Mouse (Mus musculus) testis, adult 2 months (tissue): ENCODE measurements around the gene Hsf2. TPM values are rescaled to one million over a fixed set of nuclear protein-coding genes. Genes with fewer than 3 reads are reported as not detected.
"Not testable (repeated sequence)": the region's sequence is repeated elsewhere in the genome, so short reads cannot be mapped to it uniquely, and the experiment has no call there.

Source experiments
- H3K27ac ChIP-seq: fragments of 200-500 bp; 2 replicates; pipeline ENCODE4 v1.5.1; 2012; ENCODE audit warnings: low read depth, low read length; ENCODE audit not compliant: control insufficient read depth, insufficient read depth
- H3K27me3 ChIP-seq: fragments of 200-500 bp; 2 replicates; pipeline ENCODE4 v1.6.1; 2012; ENCODE audit warnings: mild to moderate bottlenecking, low read length, moderate library complexity; ENCODE audit not compliant: control insufficient read depth, insufficient read depth
- H3K36me3 ChIP-seq: fragments of 200-500 bp; 2 replicates; pipeline ENCODE4 v1.6.1; 2012; ENCODE audit warnings: mild to moderate bottlenecking, low read length; ENCODE audit not compliant: control insufficient read depth, insufficient read depth
- H3K4me1 ChIP-seq: fragments of 200-500 bp; 2 replicates; pipeline ENCODE4 v1.6.1; 2012; ENCODE audit warnings: low read length; ENCODE audit not compliant: control insufficient read depth, insufficient read depth
- H3K4me3 ChIP-seq: fragments of 200-500 bp; 2 replicates; pipeline ENCODE4 v1.5.1; 2012; ENCODE audit warnings: low read depth, mild to moderate bottlenecking, low read length, moderate library complexity, mixed read lengths; ENCODE audit not compliant: control insufficient read depth
- CTCF ChIP-seq: fragments of 200-500 bp; IDR thresholded peaks from 2 replicates; pipeline ENCODE4 v1.5.1; 2012; ENCODE audit warnings: low read depth, mild to moderate bottlenecking, inconsistent platforms, low read length, moderate library complexity; ENCODE audit not compliant: control insufficient read depth, insufficient read depth, insufficient replicate concordance
- POLR2A ChIP-seq: fragments of 200-500 bp; IDR thresholded peaks from 2 replicates; pipeline ENCODE4 v1.6.1; 2012; ENCODE audit warnings: low read depth, mild to moderate bottlenecking, inconsistent platforms, low read length, moderate library complexity; ENCODE audit not compliant: control insufficient read depth
- polyA plus RNA-seq: library from polyadenylated mRNA; depleted of rRNA; stranded (reverse); fragments of >200 nt; gene quantifications from 2 replicates; pipeline ENCODE4 v1.2.3, GENCODE M21; 2012

Hsf2 gene
- polyA plus RNA-seq, 1 experiment = 16.4 TPM

DNA sequence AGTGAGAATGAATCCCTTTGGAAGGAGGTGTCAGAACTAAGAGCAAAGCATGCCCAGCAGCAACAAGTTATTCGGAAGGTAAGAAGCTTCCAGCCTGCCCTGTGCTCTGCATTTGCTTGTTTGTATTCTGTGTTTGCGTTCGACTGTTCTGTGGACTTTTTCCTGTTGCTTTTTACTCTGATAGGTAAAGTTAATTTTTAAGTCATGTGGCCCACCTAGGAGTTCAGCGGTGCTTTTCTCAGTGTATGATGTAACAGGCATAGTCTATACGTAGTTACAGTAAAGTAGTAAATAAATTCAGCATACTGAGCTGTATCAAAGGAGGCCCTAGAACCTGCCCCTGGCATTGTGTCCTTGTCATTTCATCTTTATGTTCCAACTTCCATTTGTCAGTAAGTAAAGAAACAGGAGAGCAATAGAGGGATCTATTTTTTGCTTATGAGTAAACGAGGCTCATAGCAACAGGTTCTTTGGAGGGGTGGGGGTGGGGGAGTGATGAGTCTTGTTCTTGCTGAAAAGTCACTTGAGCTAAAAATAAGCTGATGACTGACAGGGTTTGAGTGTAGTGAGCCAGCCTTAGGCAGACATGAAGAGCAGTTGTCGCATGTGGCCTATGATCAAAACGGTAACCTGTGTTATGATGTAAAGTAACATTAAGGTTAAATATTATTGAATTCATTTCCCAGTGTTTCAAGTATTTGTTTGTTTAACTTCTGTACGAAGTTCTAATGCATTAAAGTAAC lies 13.4 kb downstream of the Hsf2 start:
- H3K36me3 ChIP-seq = no peaks in the 10 kb centered on the region

GRCm38 (mm10) chr10:57514616-57515015 lies 28.4 kb downstream of the Hsf2 start:
- Histone ChIP-seq H3K4me1 (no peaks in the 10 kb centered on the region), H3K36me3 (no peaks in the 10 kb centered on the region), H3K4me3 (no peak overlapping the region), H3K27me3 (no peaks in the 10 kb centered on the region), H3K27ac (no peak overlapping the region)
- TF ChIP-seq POLR2A = no peak
- no peak for TF ChIP-seq CTCF

More for the DNA sequence above, 13.4 kb downstream of the Hsf2 start:
- no peaks in the 10 kb centered on the region for H3K27me3 ChIP-seq
- H3K27ac ChIP-seq = no peak overlapping the region
- no peaks in the 10 kb centered on the region for H3K4me1 ChIP-seq
- no peak overlapping the region for H3K4me3 ChIP-seq
- TF ChIP-seq CTCF = no peak
- no peak for TF ChIP-seq POLR2A

DNA sequence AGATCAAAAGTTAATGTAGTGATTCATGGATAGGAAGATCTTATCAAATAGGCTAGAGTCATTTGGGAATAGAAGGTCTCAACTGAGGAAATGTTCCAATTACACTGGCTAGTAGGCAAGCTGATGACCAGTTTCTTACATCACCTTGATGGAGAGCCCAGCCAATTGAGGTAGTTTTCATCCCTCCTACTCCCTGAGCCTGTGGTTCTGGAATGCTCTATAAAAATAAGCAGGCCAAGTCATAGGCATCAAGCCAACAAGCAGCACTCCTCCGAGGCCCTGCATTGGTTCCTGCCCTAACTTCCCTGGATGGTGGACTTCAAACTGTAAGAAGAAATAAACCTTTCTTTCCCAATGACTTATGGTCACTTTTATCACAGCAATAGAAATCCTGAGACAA lies 29.1 kb downstream of the Hsf2 start:
- H3K4me3 ChIP-seq = no peak overlapping the region
- no peaks in the 10 kb centered on the region for H3K27me3 ChIP-seq
- H3K36me3 ChIP-seq = no peaks in the 10 kb centered on the region
- no peak overlapping the region for H3K27ac ChIP-seq
- TF ChIP-seq CTCF = no peak
- TF ChIP-seq POLR2A = no peak
- H3K4me1 ChIP-seq = no peaks in the 10 kb centered on the region

DNA sequence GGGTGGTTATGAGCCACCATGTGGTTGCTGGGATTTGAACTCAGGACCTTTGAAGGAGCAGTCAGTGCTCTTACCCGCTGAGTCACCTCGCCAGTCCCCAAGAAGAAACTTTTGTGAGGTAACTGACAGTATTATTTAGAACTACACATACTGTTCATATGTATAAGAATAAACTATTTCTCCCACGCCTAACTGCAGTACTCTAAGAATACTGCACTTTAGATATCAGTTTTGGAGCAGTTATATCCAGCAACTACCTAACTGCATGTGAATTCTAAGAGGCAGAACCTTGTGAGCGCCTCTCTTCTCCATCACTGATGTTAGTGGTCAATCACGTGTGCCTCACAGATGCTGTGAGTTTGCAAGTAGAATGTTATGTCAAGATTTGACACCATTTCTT lies 40.3 kb downstream of the Hsf2 start:
- H3K27me3 ChIP-seq = no peaks in the 10 kb centered on the region
- peaks cover 2% of the 10 kb centered on the region for H3K36me3 ChIP-seq
- no peak overlapping the region for H3K4me3 ChIP-seq
- no peaks in the 10 kb centered on the region; the same call in 1 of the 2 replicates for H3K4me1 ChIP-seq
- TF ChIP-seq POLR2A (no peak), CTCF (no peak)
- H3K27ac ChIP-seq = no peak overlapping the region

DNA sequence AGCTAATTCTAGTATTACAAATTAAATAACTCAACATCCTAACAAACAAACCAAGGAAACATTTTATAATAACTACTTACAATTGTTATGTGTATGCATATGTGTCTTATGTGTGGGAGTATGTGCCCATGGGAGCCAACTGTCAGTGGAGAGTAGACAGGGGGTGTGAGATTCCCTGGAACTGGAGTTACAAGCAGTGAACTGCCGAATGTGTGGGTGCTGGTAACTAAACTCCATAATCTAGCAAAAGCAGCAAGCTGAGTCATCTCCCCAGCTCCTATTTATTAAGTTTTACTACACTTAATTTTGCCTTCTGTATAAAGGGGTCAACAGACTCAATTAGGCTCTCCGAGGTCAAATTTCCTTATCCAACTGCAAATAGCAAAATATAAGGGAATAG lies 44.9 kb downstream of the Hsf2 start:
- TF ChIP-seq CTCF = no peak
- TF ChIP-seq POLR2A = no peak

DNA sequence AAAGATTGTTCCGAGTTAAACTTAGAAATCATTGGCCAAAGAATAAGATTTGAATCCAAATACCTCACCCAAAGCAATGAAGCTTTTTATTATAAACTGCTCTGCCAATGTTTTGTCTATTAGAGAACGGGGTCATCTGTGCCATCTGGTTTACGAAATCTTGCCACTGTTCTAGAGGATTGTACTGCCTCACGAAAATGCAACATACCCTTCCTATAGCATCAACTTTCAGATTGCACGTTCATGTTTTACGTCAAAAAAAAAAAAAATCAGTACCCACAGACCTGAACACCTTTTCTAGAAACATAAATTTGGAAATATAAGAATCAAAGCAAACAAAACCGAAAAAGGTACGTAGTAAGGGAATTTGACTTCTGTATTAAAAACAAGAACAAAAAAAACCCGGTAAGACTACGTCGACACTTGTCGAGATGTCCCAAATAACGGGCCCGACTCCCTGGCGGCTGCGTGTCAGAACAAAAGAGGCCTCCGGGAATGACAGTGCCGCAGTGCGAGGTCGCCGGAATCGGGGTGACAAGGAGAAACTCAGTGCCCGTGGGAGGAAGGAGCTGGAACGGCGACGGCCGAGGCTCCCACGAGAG lies 45.5 kb downstream of the Hsf2 start:
- Histone ChIP-seq H3K27ac (peak overlapping the region; percentile 92), H3K27me3 (no peaks in the 10 kb centered on the region), H3K4me3 (peak overlapping the region; percentile 100), H3K4me1 (no peaks in the 10 kb centered on the region; the same call in 1 of the 2 replicates), H3K36me3 (no peaks in the 10 kb centered on the region)
- TF ChIP-seq POLR2A = no peak
- TF ChIP-seq CTCF = no peak

More for the DNA sequence above, 44.9 kb downstream of the Hsf2 start:
- no peaks in the 10 kb centered on the region for H3K27me3 ChIP-seq
- H3K27ac ChIP-seq = no peak overlapping the region
- no peaks in the 10 kb centered on the region; the same call in 1 of the 2 replicates for H3K4me1 ChIP-seq
- H3K4me3 ChIP-seq = no peak overlapping the region
- H3K36me3 ChIP-seq = no peaks in the 10 kb centered on the region

GRCm38 (mm10) chr10:57532218-57533101 lies 46.3 kb downstream of the Hsf2 start, which contains the start of gene Serinc1:
TSS of gene Serinc1 (minus strand) at chr10:57532530.
- Histone ChIP-seq H3K27me3 (no peaks in the 10 kb centered on the region), H3K27ac (peak within 1 kb of the TSS; percentile 92), H3K4me1 (no peaks in the 10 kb centered on the region; the same call in 1 of the 2 replicates), H3K4me3 (peak within 1 kb of the TSS; percentile 100), H3K36me3 (no peaks in the 10 kb centered on the region)
- no peak for TF ChIP-seq CTCF
- peak; percentile 89 for TF ChIP-seq POLR2A

GRCm38 (mm10) chr10:57543890-57544289 lies 57.7 kb downstream of the Hsf2 start:
- H3K27ac ChIP-seq, H3K4me3 ChIP-seq, H3K27me3 ChIP-seq, H3K36me3 ChIP-seq, H3K4me1 ChIP-seq: not testable (repeated sequence)
